Comparison of ENCODE assay signal across 32 mouse cellular contexts in genomic region chr12:53426006-53426405, GRCm38 (mm10).
"Had no signal": no experiment of that assay in that cellular context is flagged by ENCODE, and none has a peak within 500 bp of the region (broad histone marks: within the 10 kb centered on the region; RNA-seq: fewer than 3 reads in every experiment).

No protein-coding gene starts in this region.

- H3K27ac ChIP-seq: left cerebral cortex, adult 2 months; limb, embryonic 10.5 days; limb, embryonic 12.5 days; limb, embryonic 13.5 days; limb, embryonic 15.5 days; liver, embryonic 12.5 days; liver, embryonic 13.5 days; liver, embryonic 14.5 days; liver, embryonic 15.5 days; lung, embryonic 15.5 days; macrophage; midbrain, embryonic 10.5 days; midbrain, embryonic 12.5 days; midbrain, embryonic 13.5 days; midbrain, embryonic 15.5 days; neural tube, embryonic 12.5 days had no signal

- H3K9me3 ChIP-seq: limb, embryonic 10.5 days; limb, embryonic 12.5 days; limb, embryonic 13.5 days; limb, embryonic 15.5 days; liver, embryonic 12.5 days; liver, embryonic 13.5 days; liver, embryonic 15.5 days; lung, embryonic 15.5 days; midbrain, embryonic 10.5 days; midbrain, embryonic 12.5 days; midbrain, embryonic 13.5 days; midbrain, embryonic 15.5 days; neural tube, embryonic 12.5 days had no signal

- H3K4me1 ChIP-seq: limb, embryonic 10.5 days; limb, embryonic 12.5 days; limb, embryonic 13.5 days; limb, embryonic 15.5 days; liver, embryonic 12.5 days; liver, embryonic 13.5 days; liver, embryonic 15.5 days; lung, embryonic 15.5 days; megakaryocyte, embryonic 14.5 days had no signal

- ATAC-seq: liver, embryonic 12.5 days; liver, postnatal 0 days; lung, postnatal 0 days; midbrain, embryonic 13.5 days; midbrain, embryonic 15.5 days had no signal

- H3K4me3 ChIP-seq: left cerebral cortex, adult 2 months; limb, embryonic 10.5 days; limb, embryonic 12.5 days; limb, embryonic 13.5 days; limb, embryonic 15.5 days; liver, embryonic 12.5 days; liver, embryonic 13.5 days; liver, embryonic 15.5 days; lung, embryonic 15.5 days; megakaryocyte, embryonic 14.5 days; midbrain, embryonic 10.5 days; midbrain, embryonic 12.5 days; midbrain, embryonic 13.5 days; midbrain, embryonic 15.5 days; myocyte; neural tube, embryonic 12.5 days had no signal

- H3K9ac ChIP-seq: limb, embryonic 12.5 days; limb, embryonic 13.5 days; limb, embryonic 15.5 days; liver, embryonic 12.5 days; liver, embryonic 13.5 days; liver, embryonic 14.5 days; liver, embryonic 15.5 days; liver, postnatal 0 days; lung, embryonic 14.5 days; lung, embryonic 15.5 days; midbrain, embryonic 12.5 days; midbrain, embryonic 13.5 days; midbrain, embryonic 15.5 days; neural tube, embryonic 12.5 days had no signal

- H3K36me3 ChIP-seq: limb, embryonic 10.5 days; limb, embryonic 12.5 days; limb, embryonic 13.5 days; limb, embryonic 15.5 days; liver, embryonic 12.5 days; liver, embryonic 13.5 days; liver, embryonic 15.5 days; lung, embryonic 15.5 days; midbrain, embryonic 10.5 days; midbrain, embryonic 12.5 days; midbrain, embryonic 13.5 days; midbrain, embryonic 15.5 days; neural tube, embryonic 12.5 days had no signal

- H3K27me3 ChIP-seq: limb, embryonic 12.5 days; limb, embryonic 13.5 days; limb, embryonic 15.5 days; liver, embryonic 12.5 days; liver, embryonic 13.5 days; liver, embryonic 15.5 days; lung, embryonic 15.5 days; megakaryocyte, embryonic 14.5 days; midbrain, embryonic 12.5 days; midbrain, embryonic 13.5 days; midbrain, embryonic 15.5 days; neural tube, embryonic 12.5 days had no signal

- DNase-seq: left cerebral cortex, postnatal 4 days; liver; liver, embryonic 13.5 days; liver, postnatal 0 days; lung, adult 18-20 months; lung, adult 2 months; lung, embryonic 14.5 days; lung, postnatal 10 days; lung, postnatal 14 days; lung, postnatal 36 days; lung, postnatal 4 days; midbrain, embryonic 14.5 days had no signal

- H3K4me2 ChIP-seq: limb, embryonic 12.5 days; limb, embryonic 13.5 days; limb, embryonic 15.5 days; liver, embryonic 11.5 days; liver, embryonic 12.5 days; liver, embryonic 13.5 days; liver, embryonic 15.5 days; lung, embryonic 14.5 days; lung, embryonic 15.5 days; midbrain, embryonic 11.5 days; midbrain, embryonic 12.5 days; midbrain, embryonic 13.5 days; midbrain, embryonic 15.5 days; neural tube, embryonic 12.5 days had no signal
